Mouse (Mus musculus) cortical plate, adult 2 months (tissue): Measurements from ENCODE around the gene Grip1.

Source experiments
- CTCF ChIP-seq: fragments of 200-500 bp; IDR thresholded peaks from 2 replicates; pipeline ENCODE4 v1.5.1; 2011; ENCODE audit warnings: mild to moderate bottlenecking, control low read depth, low read length; ENCODE audit not compliant: insufficient read depth; ENCODE audit errors: extremely low read depth
- POLR2A ChIP-seq: fragments of 200-500 bp; IDR thresholded peaks from 2 replicates; pipeline ENCODE4 v1.6.1; 2011; ENCODE audit warnings: mild to moderate bottlenecking, low read length, control low read depth; ENCODE audit not compliant: insufficient read depth; ENCODE audit errors: extremely low read depth

DNA sequence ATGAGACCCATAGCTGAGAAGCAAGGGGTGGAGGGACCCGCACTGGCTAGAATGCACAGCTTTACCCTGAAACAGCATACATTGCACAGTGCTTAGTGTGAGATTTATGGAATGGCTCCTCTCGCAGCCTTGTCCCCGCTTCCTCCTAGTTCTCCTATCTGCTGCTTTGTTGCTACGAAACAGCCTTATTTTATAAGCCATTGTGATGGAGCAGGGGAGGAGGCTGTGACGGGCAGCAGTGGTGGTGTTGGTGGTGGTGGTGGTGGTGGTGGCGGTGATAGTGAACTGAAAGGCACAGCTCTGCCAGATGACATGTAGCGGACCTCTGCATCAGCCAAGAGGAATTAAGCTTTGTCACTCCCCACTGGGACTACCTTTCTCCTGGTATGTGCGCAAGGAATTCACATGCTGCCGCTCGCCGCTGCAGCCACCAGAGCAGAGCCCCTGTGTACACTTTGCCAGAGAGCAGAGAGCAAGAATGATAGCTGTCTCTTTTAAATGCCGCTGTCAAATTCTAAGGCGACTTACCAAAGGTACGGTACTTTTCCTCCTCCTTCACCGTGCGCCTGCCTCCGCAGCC, 365.6 kb downstream of the Grip1 start:
- TF ChIP-seq POLR2A (no peak; the same call in 1 of the 2 replicates), CTCF (no peak)
